Mouse (Mus musculus): ENCODE results near the gene Amh.
A peak's percentile ranks its signal among the peaks of the same experiment; 100 is the strongest.
"Not testable (repeated sequence)": the region's sequence is repeated elsewhere in the genome, so short reads cannot be mapped to it uniquely, and the experiment has no call there.

The Amh gene

DNA sequence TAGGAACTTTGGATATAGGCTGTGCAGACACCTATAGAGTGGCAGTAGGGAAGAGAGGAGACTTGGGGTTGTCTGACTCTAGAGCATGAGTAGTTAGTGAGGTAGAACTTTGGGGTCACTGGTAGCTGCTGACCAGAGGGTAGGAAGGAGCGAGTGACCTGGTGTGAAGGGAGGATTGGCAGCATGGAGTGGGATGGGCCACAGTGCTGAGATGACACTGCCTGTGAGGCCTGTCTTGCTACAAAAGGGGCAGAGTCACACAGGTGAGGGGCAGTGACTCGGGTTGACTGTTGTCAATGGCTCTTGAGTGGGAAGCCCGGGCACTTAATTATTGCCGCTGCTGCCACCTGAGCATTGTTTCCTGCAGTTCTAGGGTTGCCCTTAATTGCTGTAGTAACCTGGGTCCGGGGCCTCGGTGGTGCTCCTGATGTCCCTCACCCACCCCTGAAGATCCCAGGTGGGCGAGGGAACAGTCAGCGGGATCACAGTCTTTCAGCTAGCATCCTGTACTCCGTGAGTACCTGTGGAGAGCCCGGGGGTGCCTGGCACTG lies 22.9 kb downstream of the Amh start:
- no peak for DNase-seq (ENCODE audit: low read depth, low spot score)

DNA sequence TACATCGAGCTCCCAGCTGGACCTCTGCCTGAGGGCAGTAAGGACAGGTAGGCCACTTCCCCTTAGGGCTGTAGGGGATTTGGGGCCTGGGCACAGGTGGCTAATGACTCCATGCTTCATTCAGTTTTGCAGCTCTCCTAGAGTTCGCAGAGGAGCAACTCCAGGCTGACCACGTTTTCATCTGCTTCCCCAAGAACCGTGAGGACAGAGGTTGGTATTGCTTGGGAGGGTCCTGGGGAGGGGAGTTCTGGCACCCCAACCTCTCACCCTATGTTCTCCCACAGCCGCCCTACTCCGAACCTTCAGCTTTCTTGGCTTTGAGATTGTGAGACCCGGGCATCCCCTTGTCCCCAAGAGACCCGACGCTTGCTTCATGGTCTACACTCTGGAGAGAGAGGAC lies 23.5 kb downstream of the Amh start:
- DNase-seq (ENCODE audit: low read depth, low spot score): not testable (repeated sequence)

DNA sequence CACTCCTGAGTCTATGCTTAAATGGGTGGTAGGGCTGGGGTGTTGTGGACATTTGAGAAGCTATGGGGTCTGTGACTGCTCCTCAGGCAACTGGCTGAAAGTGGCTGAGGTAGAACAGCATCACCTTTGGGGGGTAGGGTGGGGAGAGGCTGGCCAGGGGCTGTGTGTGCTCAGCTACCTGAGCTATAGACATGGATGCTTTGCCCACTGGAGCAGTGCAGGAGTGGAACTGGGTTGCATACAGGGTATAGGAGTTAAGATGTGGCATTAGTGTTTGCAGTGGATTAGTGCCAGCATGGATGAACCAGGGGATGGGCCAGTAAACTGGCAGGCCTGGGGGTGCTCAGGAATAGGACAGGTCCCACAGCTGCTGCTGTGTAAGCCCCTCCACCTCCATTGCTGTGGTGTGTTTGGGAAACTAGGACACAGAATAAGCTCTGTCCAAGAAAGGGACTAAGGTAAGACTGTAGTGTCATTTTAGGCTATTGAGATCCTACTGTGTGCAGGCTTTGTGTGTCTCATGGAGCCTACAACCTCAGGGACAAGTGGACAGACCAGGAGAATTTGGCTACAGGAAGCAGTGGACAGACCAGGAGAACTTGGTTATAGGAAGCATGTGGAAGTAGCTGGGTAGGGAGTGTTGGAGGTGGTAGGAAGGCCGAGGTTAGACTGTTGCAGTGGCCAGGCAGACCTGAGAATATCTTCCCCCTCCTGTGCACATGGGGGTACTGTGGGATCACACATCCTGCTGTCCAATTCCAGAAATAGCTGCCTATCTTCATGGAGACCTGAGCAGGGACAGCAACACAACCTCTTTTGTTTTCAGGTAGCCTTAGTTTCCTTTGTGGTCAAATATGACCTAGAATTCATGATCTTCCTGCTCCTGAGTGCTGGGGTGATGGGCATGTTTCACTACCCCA lies 24.6 kb downstream of the Amh start:
- no peak for DNase-seq (ENCODE audit: low read depth, low spot score)

DNA sequence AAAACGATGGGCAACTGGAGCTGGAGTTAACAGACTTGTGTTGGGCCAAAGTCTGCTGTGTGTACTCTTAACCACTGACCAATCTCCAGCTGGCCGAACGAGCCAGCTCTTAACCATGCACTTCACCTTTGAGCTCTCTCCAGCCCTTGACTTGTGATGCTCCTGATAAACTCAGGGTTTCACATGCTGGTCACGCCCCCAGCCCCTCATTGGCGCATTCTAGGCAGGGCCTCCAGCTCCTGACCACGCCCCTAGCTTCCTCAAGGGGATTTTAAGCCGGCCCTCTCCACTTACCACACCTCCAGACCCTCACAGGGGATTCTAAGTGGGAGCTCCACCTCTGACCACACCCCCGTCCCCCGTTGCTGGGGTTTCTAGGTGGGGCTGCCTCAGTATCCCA lies 26.1 kb downstream of the Amh start:
- DNase-seq (ENCODE audit: low read depth, low spot score): no peak

DNA sequence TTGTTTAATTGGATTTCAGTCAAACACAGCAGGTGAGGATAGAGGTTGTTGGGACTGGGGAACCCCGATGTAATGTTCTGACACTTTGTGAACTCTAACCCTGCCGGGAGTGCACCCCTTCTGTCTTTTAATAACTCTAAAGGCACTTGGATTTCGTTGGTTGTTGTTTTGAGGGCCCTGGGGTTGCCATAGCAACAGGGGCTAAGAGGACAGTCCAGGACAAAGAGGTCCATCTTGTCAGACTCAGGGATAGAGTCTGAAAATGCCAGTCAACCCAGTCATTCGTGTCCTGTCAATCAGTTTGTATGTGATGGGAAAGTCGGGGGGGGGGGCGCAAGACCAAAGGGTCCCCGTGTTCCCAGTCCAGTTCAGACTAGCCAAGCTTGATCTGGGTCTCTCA lies 27.8 kb downstream of the Amh start:
- no peak for DNase-seq (ENCODE audit: low read depth, low spot score)

DNA sequence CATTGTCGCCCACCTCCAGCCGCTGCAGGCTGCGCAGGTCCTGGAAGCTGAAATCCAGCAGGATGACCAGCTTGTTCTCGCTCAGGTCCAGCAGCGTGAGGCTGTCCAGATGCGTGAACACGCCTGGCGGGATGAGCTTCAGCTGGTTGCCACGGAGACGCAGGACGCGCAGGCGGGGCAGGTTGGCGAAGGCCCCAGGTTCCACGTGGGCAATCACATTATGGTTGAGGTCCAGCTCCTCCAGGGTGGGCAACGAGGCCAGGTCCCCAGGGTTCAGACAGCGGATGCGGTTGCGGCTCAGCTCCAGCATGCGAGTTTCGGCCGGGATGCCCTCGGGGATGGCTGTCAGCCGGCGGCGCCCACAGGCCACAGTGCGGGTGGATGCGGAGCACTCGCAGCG lies 30.6 kb downstream of the Amh start:
- DNase-seq (ENCODE audit: low read depth, low spot score): no peak

DNA sequence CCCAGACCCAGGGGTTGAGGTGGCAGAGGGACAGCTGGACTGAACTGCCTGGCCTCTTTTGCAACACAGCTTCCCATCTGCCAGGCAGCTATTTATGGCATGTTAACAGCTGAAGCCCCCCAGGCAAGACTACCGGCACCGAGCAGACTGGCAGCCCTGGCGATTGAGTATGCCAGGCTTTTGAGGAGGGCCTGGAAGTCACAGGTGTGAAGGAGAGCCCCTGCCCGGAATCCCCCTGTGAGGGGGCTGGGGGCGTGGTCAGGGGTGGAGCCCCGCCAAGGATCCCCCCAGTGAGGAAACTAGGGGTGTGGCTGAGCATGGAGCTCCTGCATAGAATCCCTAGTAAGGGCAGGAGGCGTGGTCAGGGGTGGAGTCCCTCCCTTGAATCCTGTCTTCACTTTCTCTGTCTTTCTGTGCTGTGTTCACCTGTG lies 31.9 kb downstream of the Amh start:
- DNase-seq (ENCODE audit: low read depth, low spot score): no peak

DNA sequence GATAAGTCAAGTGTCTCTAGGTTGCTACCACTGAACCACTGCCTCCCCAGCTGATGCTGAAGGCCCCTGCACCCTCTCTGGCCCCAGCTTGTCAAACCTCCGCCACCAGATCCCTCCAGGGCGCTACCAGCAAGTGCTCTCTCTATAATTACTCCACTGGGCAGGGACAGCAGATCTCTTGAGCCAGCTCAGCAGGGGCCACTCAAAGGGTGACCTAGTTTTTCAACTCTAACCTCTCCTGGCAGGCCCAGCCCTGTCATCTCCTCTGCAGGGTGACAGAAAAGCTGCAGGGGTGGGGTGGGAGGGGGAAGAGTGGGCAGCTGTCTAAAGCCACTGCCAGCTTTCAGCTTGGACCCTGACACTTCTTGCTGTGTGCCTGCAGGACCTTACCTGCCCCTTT lies 32.8 kb downstream of the Amh start:
- no peak for DNase-seq (ENCODE audit: low read depth, low spot score)

DNA sequence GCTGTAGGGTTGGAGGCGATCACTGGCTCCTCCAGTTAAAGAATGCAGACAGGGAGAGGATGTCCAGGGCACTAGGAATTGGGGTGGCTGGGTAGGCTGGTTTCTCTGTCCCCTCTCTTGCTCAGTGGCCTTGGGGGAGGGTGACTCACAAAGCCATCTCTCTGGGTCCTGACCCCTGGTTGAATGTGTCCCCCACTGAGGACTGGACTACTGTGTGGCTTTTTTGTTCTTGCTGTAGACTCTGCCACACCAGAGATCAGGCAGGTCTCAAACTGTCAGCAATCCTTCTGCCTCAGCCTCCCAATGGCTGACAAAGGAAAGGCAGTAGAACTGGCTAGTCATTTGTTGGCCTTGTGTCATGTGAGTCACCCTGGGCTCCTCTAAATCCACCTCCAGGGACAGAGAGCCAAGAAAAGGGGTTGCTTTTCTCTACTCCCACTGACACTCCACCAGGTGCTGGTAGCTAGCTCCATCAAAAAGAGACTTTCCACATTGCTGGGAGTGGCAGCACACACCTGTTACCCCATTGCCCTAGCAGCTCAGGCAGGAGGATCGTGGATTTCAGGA lies 33.4 kb downstream of the Amh start:
- peak; percentile 63 for DNase-seq (ENCODE audit: low read depth, low spot score)

DNA sequence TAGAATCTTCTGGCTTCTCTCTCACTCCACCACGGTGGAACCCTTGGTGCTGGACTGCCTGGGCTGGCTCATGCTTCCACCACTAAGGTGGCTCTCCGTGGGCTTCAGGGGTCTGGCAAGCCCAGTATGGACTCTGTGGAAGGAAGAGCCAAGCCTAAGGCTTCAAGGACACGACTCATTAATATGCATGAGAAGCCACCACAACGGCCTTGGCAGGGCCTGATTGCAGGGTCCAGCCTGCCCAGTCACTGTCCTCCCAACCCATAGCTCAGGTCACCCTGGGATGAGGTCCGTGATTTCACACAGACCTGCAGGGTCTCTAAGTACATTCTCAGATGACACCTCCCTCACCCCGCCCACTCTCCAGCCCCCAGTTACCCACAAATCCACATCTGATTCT lies 34.8 kb downstream of the Amh start:
- DNase-seq (ENCODE audit: low read depth, low spot score): no peak

DNA sequence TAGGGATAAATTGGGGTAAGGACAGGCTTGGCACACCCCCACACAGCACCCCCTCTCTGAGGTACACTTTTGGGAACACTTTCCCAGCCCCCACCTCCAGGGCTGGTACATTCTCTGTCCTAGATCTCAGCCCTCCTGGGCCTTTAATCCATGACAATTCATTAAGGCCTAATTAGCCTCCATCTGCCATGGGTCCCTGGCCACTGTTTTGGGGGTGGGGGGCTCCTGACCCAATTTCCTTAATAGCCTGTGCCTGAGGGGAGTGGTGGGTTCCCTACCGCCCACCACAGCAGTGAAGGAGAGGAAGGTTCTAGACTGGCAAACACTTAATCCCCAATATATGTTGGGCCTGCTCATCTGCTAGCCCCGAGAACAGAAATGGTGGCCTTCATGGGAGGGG lies 36.6 kb downstream of the Amh start:
- DNase-seq (ENCODE audit: low read depth, low spot score): no peak

DNA sequence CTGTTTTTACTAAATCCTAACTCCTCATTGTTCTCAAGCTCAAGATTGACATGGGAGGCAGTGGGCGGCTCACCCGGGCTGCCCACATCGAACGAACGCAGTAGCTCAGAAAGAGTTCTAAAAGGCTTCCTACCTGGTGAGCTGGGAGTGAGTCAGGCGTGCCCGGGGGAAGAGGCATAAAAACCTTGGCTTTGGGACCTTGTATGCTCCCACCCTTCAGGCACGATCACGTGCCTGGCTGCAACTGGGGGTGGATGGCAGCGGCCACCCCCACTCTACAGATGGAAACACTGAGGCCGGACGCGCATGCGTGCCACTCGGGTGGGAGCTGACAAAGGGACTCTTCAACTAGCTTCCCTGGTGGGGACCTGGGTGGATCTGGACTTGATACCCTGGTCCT lies 37.3 kb downstream of the Amh start:
- no peak for DNase-seq (ENCODE audit: low read depth, low spot score)

DNA sequence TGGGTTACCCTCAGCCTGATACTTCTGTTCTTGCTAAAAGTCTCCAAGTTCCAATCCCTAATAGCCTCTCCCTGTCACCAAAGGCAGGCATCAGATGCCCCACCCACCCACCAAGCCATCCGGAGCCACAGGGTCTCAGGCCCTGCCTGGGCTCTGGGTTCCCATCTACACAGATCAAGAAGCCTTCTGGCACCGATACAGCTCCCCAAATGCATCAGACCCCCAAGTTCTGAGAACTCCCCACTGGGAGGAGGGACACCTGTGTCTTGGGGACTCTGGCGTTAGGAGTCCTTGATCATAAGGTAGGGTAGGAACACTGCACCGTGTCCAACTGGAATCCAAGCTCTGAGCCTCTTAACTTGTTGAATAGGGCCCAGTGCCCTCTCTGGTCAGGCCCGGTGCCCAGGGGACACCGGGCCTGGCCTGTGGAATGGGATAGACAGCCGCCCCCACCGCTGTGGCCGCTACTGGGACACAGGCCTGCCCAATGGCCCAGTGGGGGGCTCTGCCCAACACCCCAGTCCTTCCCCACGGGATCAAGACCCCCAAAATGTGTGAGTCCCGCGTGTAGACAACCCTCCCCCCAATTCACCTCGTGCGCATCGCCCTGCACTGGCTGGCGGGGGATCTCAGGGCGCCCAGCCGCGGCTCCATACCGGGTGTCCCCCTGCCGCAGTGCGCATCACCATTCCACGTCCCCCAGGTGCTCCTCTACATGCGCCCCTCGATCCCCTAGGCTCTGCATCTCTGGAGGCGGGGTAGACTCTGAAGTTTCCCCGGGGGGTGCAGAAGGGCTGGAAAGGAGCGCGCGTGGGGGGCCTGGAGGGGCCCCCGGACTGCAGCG lies 38.3 kb downstream of the Amh start:
- no peak for DNase-seq (ENCODE audit: low read depth, low spot score)

DNA sequence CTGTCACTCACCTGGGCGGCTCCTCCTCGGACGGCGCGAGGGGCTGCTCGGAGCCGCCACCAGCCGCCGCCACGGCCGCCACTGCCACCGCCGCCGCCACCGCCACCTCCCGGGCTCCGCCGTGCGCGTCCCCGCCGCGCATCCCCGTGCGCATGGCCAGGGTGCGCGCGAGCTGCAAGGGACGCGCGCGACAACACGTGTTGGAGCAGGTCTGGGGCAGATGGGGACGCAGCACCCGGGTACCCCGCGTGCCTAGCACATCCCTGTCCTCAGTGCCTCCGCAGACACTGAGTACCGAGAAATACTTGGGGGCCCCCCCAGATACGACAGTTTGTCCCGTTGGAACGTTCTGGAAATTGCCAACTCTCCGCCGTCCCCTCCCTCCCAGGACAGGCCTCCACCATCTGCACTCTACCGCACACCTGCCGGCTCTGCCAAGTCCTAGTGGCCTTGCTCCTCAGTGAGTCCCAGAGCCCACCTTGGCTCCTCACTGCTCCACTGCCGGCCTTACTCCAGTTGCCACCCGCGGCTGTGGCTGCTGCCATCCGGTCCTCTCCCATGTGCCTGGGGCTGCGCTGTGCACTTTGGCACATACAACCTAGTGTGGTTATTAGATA lies 39.0 kb downstream of the Amh start, which contains the start of gene Lingo3:
TSS of gene Lingo3 (minus strand) at position 109 of the 617 bp plus-strand sequence.
- no peak for DNase-seq (ENCODE audit: low read depth, low spot score)

DNA sequence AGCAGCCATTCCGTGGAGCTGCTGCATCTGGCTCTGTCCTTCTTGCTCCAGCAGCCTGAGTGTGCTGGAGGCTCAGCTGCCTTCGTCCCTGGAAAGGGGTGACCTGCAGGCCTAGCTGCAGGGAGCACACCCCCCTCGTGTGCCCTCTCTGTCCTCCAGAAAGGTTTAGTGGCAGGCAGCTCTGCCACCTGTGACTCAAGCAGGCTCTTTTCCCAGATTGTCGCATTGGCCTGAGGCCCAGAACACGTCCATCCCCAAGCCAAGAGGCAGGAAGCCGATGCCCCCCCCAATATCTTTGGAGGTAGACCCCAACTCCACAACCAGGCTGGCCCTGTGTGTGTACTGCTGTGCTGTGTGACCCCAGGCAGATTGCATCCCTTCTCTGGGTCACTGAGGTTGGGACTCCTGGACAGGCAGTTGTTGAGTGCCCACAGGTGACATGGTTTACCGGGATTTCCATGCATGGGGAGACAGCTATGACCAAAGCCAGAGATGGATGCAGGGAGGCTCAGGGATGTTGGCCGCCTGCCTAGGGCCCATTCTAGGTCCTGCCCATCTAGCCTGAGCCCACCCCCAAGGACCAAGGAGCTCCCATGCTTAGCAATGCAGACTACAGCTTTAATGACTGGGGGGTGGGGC lies 40.1 kb downstream of the Amh start:
- no peak for DNase-seq (ENCODE audit: low read depth, low spot score)

DNA sequence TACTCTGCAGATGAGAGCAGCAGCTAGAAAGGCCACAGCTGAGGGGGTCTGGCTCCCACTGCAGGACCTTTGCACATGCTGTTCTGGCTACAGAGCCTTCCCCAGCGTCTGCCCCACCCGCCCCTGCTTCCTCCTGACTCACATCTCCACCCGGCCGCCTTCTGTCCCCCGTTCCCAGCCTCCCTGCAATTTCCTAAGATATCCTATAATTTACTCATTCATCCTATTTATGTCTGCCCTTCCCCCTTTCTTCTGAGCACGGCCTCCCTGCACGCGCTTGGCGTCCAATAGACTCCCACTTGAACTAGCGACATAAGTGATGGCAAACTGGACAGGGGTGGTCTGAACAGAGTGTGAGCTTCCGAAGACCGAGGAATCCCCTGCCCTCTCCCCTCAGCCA lies 40.7 kb downstream of the Amh start:
- no peak for DNase-seq (ENCODE audit: low read depth, low spot score)

DNA sequence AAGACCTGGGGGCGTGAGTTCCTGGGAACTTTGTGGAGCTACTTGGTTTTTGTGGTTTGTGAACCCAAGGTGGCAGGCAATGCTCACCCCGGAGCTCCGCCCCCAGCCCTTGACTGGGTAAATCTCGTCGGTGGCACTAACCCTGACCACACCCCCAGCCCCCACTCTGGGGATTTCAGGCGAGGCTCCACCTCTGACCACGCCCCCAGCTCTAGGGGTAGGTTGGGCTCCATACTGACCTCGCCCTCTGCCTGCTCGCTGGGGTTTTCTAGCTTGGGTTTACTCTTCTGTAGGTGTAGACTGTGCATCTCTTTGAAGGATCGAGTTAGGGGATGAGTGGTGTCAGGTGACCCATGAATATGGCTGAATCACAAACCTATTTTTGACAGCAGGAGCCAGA lies 43.5 kb downstream of the Amh start:
- peak; percentile 23 for DNase-seq (ENCODE audit: low read depth, low spot score)

DNA sequence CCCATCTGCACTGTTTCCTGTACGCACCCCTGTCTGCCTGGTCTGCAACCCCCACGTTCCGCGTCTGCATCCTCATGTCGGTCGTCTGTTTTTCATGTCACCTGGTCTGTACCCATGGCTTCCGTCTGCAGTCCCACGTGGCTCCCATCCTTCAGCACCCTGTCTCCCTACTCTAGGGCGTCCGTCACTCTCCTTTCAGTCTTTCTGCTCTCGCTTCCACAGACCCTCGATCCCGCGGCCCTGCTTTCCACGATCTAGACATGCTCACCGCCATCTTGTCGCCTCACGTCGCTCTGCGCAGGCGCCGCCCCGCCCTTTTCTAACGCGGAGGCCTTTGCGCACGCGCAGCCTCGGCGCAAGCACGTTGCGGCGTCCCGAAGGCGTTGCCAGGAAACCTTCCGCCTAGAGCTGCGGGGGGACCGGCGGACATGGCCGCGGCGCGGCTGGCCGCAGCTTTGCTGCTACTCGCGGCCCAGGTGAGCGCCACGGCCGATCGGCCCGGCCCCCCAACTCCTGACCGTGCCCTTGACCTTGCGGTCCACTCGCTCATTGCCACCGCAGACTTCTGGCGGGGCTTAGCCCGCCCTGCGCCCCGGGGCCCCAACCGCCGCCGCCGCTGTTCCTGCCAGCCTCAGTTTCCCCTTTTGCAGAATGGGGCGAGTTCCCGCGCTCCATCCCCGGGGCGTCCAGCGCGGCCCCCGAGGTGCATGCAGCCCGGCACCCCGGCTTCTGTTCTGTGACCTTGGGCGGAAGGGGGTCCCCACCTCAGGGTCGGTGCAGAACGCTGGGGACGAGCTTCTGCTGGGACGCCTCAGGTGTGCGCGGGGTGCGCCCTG lies 50.1 kb downstream of the Amh start, which contains the start of the genes Lsm7 and Sppl2b:
TSS of gene Lsm7 (minus strand) at position 297 of the 836 bp plus-strand sequence.
TSS of gene Sppl2b (plus strand) at position 363 of the 836 bp plus-strand sequence.
- peak; percentile 90 for DNase-seq (ENCODE audit: low read depth, low spot score)

DNA sequence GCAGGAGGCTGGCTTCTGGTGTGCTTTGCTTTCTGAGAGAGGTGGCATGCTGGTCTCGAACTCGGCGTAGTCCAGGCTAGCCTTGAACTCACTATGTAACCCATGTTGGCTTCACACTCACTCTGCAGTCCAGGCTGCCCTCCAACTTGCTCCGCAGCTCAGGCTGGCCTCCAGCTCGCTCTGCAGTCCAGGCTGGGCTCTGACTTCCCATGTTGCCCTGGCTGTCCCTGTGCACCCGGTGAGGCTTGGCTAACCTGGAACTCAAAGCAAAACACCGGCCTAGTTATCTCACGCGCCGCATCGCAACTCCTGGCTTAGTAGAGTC lies 50.7 kb downstream of the Amh start:
- DNase-seq (ENCODE audit: low read depth, low spot score): no peak

DNA sequence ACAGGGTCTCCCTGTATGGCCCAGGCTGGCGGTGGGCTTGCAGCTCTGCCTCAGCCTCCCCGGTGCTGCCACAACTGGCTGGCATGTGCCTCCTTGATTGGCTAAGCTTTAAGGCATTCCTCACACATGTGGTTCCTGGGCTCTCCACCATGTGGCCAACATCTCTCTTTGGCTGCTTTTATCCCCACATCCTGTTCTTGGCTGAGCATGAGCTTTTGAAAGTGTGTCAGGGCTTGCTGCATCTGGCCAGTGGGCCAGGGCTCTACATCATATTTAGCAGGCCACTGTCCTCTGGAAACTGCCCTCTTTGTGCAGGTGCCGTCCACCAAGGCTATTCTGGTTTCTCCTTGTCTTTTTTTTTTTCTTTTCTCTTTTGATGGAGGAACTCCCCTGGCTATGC lies 51.2 kb downstream of the Amh start:
- DNase-seq (ENCODE audit: low read depth, low spot score): peak; percentile 86
